Mouse (Mus musculus): ENCODE results near the gene Palld. TPM values are rescaled to one million over a fixed set of nuclear protein-coding genes. Genes with fewer than 3 reads are reported as not detected.

The Palld gene
- polyA plus RNA-seq, 1 experiment from 2014 or later, result 83.1 TPM

DNA sequence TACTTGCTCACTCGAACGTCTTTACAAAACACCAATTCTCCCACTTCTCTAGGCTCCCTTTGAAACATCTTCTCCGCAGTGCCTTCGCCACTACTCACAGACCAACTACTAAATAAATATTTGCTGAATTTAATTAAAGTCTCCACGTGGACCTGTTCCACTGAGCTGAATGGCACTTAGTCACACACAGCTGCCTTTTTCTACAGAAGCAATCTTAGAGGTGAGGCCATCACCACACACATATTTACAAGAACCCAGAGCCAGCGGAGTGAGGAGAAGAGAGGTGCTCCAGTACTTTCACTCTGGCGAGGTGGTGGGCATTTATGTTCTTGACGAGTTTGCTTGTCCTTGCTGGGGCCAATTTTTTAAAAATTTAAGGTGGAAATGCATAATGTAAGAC, 346.3 kb downstream of the Palld start:
- ATAC-seq (ENCODE audit: insufficient read depth, low FRiP score), result peak; percentile 63; the same call in 1 of the 2 replicates
- Histone ChIP-seq H3K27me3 (ENCODE audit: control insufficient read depth, insufficient read depth, low read length) (no peaks in the 10 kb centered on the region), H3K36me3 (ENCODE audit: control insufficient read depth, insufficient read depth, low read length) (no peaks in the 10 kb centered on the region), H3K4me1 (ENCODE audit: control insufficient read depth, insufficient read depth, low read length) (peaks cover 43% of the 10 kb centered on the region), H3K9ac (ENCODE audit: low read length) (no peak overlapping the region), H3K4me3 (replicated peaks; ENCODE audit: low read length) (no peak overlapping the region), H3K9me3 (replicated peaks; ENCODE audit: control insufficient read depth, low read length) (no peaks in the 10 kb centered on the region), H3K27ac (ENCODE audit: low read length) (no peak overlapping the region), H3K4me2 (ENCODE audit: low read depth, low read length) (no peak overlapping the region)
- WGBS, result 46% methylated on average over 8 of the region's 8 CpGs

DNA sequence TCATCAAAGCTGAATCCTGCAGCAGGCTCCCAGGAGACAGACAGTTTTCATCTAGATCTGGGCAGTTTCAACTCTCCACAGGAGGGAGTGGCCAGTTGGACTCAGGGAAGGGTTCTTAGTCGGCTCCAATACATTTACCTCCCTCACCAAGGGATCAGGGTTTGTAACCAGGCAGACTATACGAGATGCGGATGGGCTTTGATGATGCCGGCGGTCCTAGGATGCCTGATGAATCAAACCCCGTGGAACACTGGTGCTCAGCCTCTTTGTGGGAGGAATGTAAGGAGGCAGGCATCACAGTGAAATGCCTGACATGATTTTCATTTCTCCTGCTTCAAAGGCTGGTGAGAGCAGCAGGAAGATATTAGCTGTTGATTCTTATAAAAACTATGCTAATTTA, 347.1 kb downstream of the Palld start:
- ATAC-seq (ENCODE audit: insufficient read depth, low FRiP score), result no peak
- no peak overlapping the region for H3K27ac ChIP-seq (ENCODE audit: low read length)
- no peaks in the 10 kb centered on the region for H3K36me3 ChIP-seq (ENCODE audit: control insufficient read depth, insufficient read depth, low read length)
- no peak overlapping the region for H3K9ac ChIP-seq (ENCODE audit: low read length)
- H3K27me3 ChIP-seq (ENCODE audit: control insufficient read depth, insufficient read depth, low read length), result no peaks in the 10 kb centered on the region
- no peak overlapping the region for H3K4me2 ChIP-seq (ENCODE audit: low read depth, low read length)
- 0 out of 2 replicates have a peak, but pooled peaks cover under 1% of the 10 kb centered on the region for H3K9me3 ChIP-seq (replicated peaks; ENCODE audit: control insufficient read depth, low read length)
- WGBS, result 71% methylated on average over 6 of the region's 6 CpGs
- no peak overlapping the region for H3K4me3 ChIP-seq (replicated peaks; ENCODE audit: low read length)
- H3K4me1 ChIP-seq (ENCODE audit: control insufficient read depth, insufficient read depth, low read length), result peaks cover 43% of the 10 kb centered on the region

DNA sequence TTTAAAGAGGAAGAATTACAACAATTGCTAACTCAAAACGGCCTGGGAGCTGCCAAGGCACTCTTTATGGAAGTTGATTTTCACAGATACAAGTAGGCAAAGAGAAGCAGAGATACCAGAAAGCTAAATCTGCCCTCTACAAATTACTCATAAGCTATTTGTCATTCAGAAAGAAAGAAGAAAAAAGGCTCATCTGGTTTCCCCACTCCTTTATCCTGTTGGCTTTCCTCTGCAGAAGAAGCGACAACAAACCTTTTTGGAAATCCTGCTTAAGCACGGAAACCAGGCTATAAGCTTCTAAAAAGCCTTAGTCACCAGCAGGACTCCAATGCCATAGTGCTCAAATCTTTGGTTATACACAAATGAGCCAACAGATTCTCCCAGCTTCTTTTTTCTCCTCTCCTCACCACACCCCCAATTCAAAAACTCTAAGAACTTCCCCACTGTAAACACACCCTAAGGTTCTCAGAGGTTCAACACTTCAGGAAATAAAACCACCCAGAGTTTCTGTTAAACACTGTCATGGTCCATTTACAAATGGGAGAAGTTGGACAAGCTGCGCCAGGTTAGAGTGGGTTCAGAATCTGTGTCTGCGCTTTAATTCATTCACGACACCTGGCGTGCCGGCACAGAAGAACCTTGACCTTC, 349.6 kb downstream of the Palld start:
- peak overlapping the region; percentile 78 for H3K27ac ChIP-seq (ENCODE audit: low read length)
- 53% methylated on average over 8 of the region's 8 CpGs for WGBS

DNA sequence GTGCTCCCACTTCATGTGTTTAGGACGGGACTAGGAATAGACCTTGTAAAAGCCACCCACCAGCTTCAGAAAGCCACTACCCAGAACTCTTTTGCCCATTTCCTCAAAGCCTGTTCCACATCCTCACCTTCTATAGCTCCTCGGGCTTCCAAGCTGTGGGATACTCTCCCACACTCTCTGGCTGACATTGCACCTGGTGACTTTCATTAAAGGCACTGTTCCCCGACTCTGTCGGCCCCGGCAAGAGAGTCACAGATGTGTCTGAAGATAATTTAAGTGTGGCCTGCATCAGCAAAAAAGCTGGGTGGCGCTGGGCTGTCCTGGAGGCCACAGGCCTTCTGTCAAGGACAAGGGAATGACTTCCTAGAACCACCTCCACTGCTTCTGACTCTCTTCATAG, 350.3 kb downstream of the Palld start:
- Histone ChIP-seq H3K36me3 (ENCODE audit: control insufficient read depth, insufficient read depth, low read length) (peaks cover 16% of the 10 kb centered on the region), H3K9ac (ENCODE audit: low read length) (no peak overlapping the region), H3K27ac (ENCODE audit: low read length) (peak overlapping the region; percentile 78), H3K4me1 (ENCODE audit: control insufficient read depth, insufficient read depth, low read length) (peaks cover 31% of the 10 kb centered on the region), H3K27me3 (ENCODE audit: control insufficient read depth, insufficient read depth, low read length) (no peaks in the 10 kb centered on the region), H3K9me3 (replicated peaks; ENCODE audit: control insufficient read depth, low read length) (peaks cover 18% of the 10 kb centered on the region), H3K4me3 (replicated peaks; ENCODE audit: low read length) (no peak overlapping the region), H3K4me2 (ENCODE audit: low read depth, low read length) (no peak overlapping the region)
- 62% methylated on average over 6 of the region's 6 CpGs for WGBS
- no peak for ATAC-seq (ENCODE audit: insufficient read depth, low FRiP score)

More for the DNA sequence above, 349.6 kb downstream of the Palld start:
- Histone ChIP-seq H3K9ac (ENCODE audit: low read length) (no peak overlapping the region), H3K4me3 (replicated peaks; ENCODE audit: low read length) (no peak overlapping the region), H3K27me3 (ENCODE audit: control insufficient read depth, insufficient read depth, low read length) (no peaks in the 10 kb centered on the region), H3K36me3 (ENCODE audit: control insufficient read depth, insufficient read depth, low read length) (peaks cover 16% of the 10 kb centered on the region), H3K4me2 (ENCODE audit: low read depth, low read length) (no peak overlapping the region), H3K4me1 (ENCODE audit: control insufficient read depth, insufficient read depth, low read length) (peaks cover 31% of the 10 kb centered on the region), H3K9me3 (replicated peaks; ENCODE audit: control insufficient read depth, low read length) (peaks cover 18% of the 10 kb centered on the region)
- 0 out of 2 replicates have a peak, but pooled peaks have one; percentile 34 for ATAC-seq (ENCODE audit: insufficient read depth, low FRiP score)

DNA sequence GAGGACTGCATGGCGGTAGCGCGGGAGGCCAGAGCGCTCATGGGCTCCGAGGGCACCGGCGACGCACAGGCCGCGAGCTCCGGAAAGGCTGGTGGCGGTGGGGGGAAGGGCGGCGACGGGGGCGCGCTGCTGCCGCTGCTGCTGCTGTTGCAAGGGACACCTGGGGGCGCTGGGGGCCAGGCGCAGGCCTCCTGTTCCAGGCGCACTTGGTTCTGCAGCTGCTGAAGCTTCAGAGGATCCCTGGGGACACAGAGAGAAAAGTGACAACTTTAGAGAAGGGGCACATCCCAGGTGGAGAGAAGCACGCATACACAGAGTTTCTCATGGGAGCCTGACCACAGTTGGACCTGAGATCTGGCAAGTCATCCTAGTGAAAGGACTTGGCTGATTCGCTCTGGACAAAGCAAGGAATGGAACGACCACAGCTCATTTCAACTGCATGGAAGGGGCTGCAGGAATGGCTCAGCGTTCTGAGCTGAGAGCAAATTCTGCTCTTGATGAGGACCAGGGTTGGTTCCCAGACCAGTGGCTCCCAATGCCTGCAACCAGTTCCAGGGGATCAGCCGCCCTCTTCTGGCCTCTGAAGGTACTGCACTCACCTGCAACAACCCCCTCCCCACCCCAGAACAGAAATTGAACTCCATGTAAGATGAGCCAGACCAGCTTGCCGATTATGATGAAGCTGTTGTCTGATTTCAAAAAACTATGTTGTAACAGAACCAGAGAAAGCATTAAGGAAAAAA, 352.3 kb downstream of the Palld start:
- no peak overlapping the region for H3K4me2 ChIP-seq (ENCODE audit: low read depth, low read length)
- H3K27me3 ChIP-seq (ENCODE audit: control insufficient read depth, insufficient read depth, low read length), result no peaks in the 10 kb centered on the region
- peaks cover 18% of the 10 kb centered on the region for H3K9me3 ChIP-seq (replicated peaks; ENCODE audit: control insufficient read depth, low read length)
- H3K4me3 ChIP-seq (replicated peaks; ENCODE audit: low read length), result no peak overlapping the region
- no peak overlapping the region for H3K27ac ChIP-seq (ENCODE audit: low read length)
- WGBS, result 61% methylated on average over 27 of the region's 27 CpGs
- H3K4me1 ChIP-seq (ENCODE audit: control insufficient read depth, insufficient read depth, low read length), result peaks cover 17% of the 10 kb centered on the region
- no peak for ATAC-seq (ENCODE audit: insufficient read depth, low FRiP score)
- H3K9ac ChIP-seq (ENCODE audit: low read length), result no peak overlapping the region
- peaks cover 16% of the 10 kb centered on the region for H3K36me3 ChIP-seq (ENCODE audit: control insufficient read depth, insufficient read depth, low read length)

DNA sequence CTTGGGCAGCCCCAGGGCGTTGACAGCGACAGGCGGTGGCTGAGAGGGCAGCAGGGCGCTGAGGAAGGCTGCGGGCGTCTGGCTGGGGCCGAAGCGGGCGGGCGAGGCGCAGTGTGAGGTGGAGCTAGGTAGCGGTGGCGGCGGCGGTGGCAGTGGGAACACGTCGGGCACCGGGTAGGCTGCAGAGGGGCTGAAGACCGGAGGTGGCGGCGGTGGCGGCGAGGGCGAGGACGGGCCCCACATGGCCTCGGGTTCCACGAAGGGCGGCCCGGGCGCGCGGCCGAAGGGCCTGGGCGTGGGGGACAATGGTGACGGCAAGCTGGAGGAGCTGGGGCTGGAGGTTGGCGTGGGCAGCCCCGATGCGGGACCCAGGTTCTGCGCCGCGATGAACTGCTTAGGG, 352.9 kb downstream of the Palld start:
- WGBS, result 76% methylated on average over 40 of the region's 41 CpGs
- Histone ChIP-seq H3K9ac (ENCODE audit: low read length) (no peak overlapping the region), H3K27ac (ENCODE audit: low read length) (no peak overlapping the region), H3K9me3 (replicated peaks; ENCODE audit: control insufficient read depth, low read length) (peaks cover 18% of the 10 kb centered on the region), H3K4me1 (ENCODE audit: control insufficient read depth, insufficient read depth, low read length) (peaks cover 15% of the 10 kb centered on the region; the same call in 1 of the 2 replicates), H3K4me3 (replicated peaks; ENCODE audit: low read length) (no peak overlapping the region), H3K4me2 (ENCODE audit: low read depth, low read length) (no peak overlapping the region), H3K27me3 (ENCODE audit: control insufficient read depth, insufficient read depth, low read length) (no peaks in the 10 kb centered on the region), H3K36me3 (ENCODE audit: control insufficient read depth, insufficient read depth, low read length) (peaks cover 16% of the 10 kb centered on the region)
- no peak for ATAC-seq (ENCODE audit: insufficient read depth, low FRiP score)

DNA sequence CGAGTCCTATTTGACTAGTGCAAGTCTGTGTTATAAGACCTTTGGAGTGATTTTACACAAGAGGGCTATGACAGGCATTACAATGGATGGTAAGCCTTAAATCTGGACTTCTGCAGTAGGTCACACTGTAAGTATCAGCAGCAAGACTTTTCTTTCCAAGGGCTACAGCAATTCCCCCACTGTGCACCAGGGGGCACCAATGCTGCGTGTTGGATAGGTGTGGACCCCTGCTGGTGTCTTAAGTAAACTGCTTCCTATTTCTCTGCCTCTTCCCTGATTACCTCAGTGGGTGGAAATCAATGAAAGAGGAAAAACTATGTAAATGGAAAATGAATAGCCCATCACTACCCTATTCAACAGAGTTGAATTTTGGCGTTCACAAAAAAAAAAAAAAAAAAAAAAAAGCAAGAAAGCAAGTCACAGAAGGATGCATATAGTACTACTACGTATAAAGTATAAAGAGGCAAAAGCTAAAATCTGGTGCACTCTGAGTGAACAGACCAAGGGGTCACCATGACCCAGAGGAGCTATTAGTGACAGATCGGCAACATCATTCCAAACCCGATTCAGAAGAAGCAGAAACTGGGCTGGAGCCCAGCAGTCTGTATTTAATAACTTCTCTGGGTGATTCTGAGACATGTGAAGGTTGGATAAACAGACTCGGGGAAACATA, 362.5 kb downstream of the Palld start:
- H3K27me3 ChIP-seq (ENCODE audit: control insufficient read depth, insufficient read depth, low read length), result no peaks in the 10 kb centered on the region
- no peak overlapping the region for H3K9ac ChIP-seq (ENCODE audit: low read length)
- H3K4me1 ChIP-seq (ENCODE audit: control insufficient read depth, insufficient read depth, low read length), result peaks cover 14% of the 10 kb centered on the region
- WGBS, result 33% methylated on average over 7 of the region's 7 CpGs
- no peaks in the 10 kb centered on the region for H3K9me3 ChIP-seq (replicated peaks; ENCODE audit: control insufficient read depth, low read length)
- H3K36me3 ChIP-seq (ENCODE audit: control insufficient read depth, insufficient read depth, low read length), result peaks cover 9% of the 10 kb centered on the region
- peak; percentile 28 for ATAC-seq (ENCODE audit: insufficient read depth, low FRiP score)
- H3K27ac ChIP-seq (ENCODE audit: low read length), result no peak overlapping the region; the same call in 1 of the 2 replicates
- no peak overlapping the region for H3K4me3 ChIP-seq (replicated peaks; ENCODE audit: low read length)
- H3K4me2 ChIP-seq (ENCODE audit: low read depth, low read length), result no peak overlapping the region

DNA sequence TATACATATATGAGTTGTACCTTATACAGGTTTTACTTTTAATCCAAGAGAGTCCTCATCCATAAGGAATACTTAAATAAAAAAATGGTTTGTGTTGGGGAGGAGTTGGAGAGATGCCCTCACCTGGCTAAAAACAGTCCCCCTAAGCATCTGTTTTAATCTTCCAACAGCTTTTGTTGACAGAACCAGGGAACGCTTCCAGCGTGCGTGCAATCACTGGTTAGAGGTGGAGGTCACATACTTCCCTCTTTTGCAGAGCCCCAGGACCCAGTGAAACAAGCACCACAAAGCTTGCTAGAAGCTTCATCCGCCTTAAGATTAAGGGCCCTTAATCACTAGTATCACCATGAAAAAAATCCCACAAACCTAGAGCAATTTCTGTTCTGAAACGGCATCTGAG, 365.0 kb downstream of the Palld start:
- Histone ChIP-seq H3K9ac (ENCODE audit: low read length) (no peak overlapping the region), H3K9me3 (replicated peaks; ENCODE audit: control insufficient read depth, low read length) (no peaks in the 10 kb centered on the region), H3K4me3 (replicated peaks; ENCODE audit: low read length) (no peak overlapping the region), H3K4me1 (ENCODE audit: control insufficient read depth, insufficient read depth, low read length) (peaks cover 2% of the 10 kb centered on the region; the same call in 1 of the 2 replicates), H3K4me2 (ENCODE audit: low read depth, low read length) (no peak overlapping the region), H3K27me3 (ENCODE audit: control insufficient read depth, insufficient read depth, low read length) (no peaks in the 10 kb centered on the region), H3K27ac (ENCODE audit: low read length) (no peak overlapping the region), H3K36me3 (ENCODE audit: control insufficient read depth, insufficient read depth, low read length) (peaks cover 9% of the 10 kb centered on the region; the same call in 1 of the 2 replicates)
- no peak for ATAC-seq (ENCODE audit: insufficient read depth, low FRiP score)
- WGBS, result 65% methylated on average over 5 of the region's 5 CpGs

DNA sequence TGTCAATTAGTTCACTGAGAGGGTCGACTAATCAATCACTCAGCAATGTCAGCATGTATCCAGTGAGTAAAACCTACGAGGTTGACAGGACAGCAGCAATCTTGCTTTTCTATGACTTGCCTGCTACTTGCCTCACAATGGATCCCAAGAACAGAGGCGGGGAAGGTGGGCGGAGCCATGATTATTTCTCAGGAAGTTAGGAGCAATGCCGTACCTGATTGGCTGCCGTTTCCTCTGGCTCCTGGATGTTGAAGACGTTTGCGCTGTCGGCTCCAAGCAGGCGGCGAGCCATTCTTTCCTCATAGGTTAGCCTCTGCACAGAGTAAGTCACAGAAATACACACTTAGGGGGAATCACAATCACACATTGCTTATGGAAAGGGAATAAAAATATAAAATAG, 367.0 kb downstream of the Palld start:
- Histone ChIP-seq H3K9ac (ENCODE audit: low read length) (no peak overlapping the region), H3K9me3 (replicated peaks; ENCODE audit: control insufficient read depth, low read length) (no peaks in the 10 kb centered on the region), H3K27me3 (ENCODE audit: control insufficient read depth, insufficient read depth, low read length) (no peaks in the 10 kb centered on the region), H3K4me2 (ENCODE audit: low read depth, low read length) (no peak overlapping the region), H3K36me3 (ENCODE audit: control insufficient read depth, insufficient read depth, low read length) (peaks cover 9% of the 10 kb centered on the region; the same call in 1 of the 2 replicates), H3K27ac (ENCODE audit: low read length) (no peak overlapping the region), H3K4me1 (ENCODE audit: control insufficient read depth, insufficient read depth, low read length) (peaks cover 2% of the 10 kb centered on the region; the same call in 1 of the 2 replicates), H3K4me3 (replicated peaks; ENCODE audit: low read length) (no peak overlapping the region)
- 70% methylated on average over 11 of the region's 11 CpGs for WGBS
- no peak for ATAC-seq (ENCODE audit: insufficient read depth, low FRiP score)

Measured in stomach, embryonic 16.5 days (tissue).